Mouse (Mus musculus) neural tube, embryonic 15.5 days (tissue): ENCODE data around the gene Hmgcl. TPM values are rescaled to one million over a fixed set of nuclear protein-coding genes. Genes with fewer than 3 reads are reported as not detected.

ENCODE experiments used
- ATAC-seq: fragments of 200-750 bp; cut with Nextera tagmentation; 2 replicates; pipeline ENCODE4 v1.8.0; 2017; ENCODE audit warnings: mild to moderate bottlenecking, moderate TSS enrichment, moderate library complexity; ENCODE audit not compliant: low FRiP score
- H3K27ac ChIP-seq: fragments of 300-500 bp; sonication (generic); replicated peaks from 2 replicates; pipeline ENCODE4 v1.5.1; 2015; ENCODE audit warnings: mild to moderate bottlenecking, inconsistent platforms
- H3K27me3 ChIP-seq: fragments of 300-500 bp; sonication (generic); replicated peaks from 2 replicates; pipeline ENCODE4 v1.6.1; 2015; ENCODE audit warnings: inconsistent platforms
- H3K36me3 ChIP-seq: fragments of 300-500 bp; sonication (generic); 2 replicates; pipeline ENCODE4 v1.6.1; 2015; ENCODE audit warnings: inconsistent platforms
- H3K4me1 ChIP-seq: fragments of 300-500 bp; sonication (generic); 2 replicates; pipeline ENCODE4 v1.6.1; 2015; ENCODE audit warnings: inconsistent platforms
- H3K4me2 ChIP-seq: fragments of 300-500 bp; sonication (generic); 2 replicates; pipeline ENCODE4 v1.6.1; 2015; ENCODE audit warnings: inconsistent platforms, mild to moderate bottlenecking, moderate library complexity
- H3K4me3 ChIP-seq: fragments of 300-500 bp; sonication (generic); replicated peaks from 2 replicates; pipeline ENCODE4 v1.5.1; 2015; ENCODE audit warnings: mild to moderate bottlenecking, inconsistent platforms
- H3K9ac ChIP-seq: fragments of 300-500 bp; sonication (generic); replicated peaks from 2 replicates; pipeline ENCODE4 v1.6.1; 2015; ENCODE audit warnings: mild to moderate bottlenecking, inconsistent platforms
- H3K9me3 ChIP-seq: fragments of 300-500 bp; sonication (generic); replicated peaks from 2 replicates; pipeline ENCODE4 v1.6.1; 2016; ENCODE audit warnings: inconsistent platforms
- WGBS: fragments of 180-500 bp; shearing (Covaris S2); methylation state at CpG from one replicate; pipeline ENCODE4 v1.1.7; 2015; ENCODE audit warnings: mixed read lengths; 5-methylcytosine and 5-hydroxymethylcytosine counted together
- polyA plus RNA-seq: library from polyadenylated mRNA; unstranded; fragments of >200 nt; fragmentation: Nextera tagmentation; extraction: Ambion mirVana; gene quantifications from 2 replicates; pipeline ENCODE4 v1.2.1, GENCODE M21; 2015

The Hmgcl gene
- polyA plus RNA-seq, 1 experiment from 2014 or later: 68.9 TPM

DNA sequence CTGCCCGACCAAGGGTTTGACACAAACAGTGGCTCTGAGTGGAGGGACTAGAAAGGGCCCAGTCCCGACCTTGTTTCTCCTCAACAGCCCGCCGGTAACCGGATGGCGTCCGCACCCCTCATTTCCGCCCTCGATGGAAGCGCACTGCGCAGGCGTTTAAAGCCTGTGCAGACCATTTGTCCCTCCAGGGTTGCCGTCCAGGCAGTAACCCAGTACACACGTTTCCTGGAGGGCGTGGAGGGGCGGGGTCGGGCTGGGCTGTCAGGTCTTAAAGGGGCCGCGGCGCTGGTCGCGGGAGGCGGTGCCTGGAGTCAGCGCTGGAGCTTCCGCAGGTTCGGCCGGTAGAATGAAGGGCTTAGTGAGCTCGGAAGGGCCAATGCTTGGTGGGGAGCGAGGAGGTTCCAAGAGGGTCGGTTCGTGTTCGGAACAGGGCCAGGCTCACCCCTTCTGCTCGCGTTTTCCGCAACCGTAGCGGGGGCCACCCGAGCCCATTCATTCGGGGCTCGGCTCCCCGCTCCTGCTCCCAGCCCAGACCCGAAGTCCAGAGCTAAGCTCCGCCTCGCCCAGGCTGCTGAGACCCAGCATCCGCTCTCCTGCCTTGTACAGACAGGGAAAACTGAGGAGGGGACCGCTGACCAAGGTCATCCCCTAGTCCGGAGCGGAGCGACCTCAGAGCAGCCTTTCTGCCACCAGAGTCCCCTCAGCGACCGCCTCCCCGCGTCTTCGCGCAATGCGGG lies 17.4 kb downstream of the Hmgcl start, which contains the start of gene Gale:
TSS of gene Gale (plus strand) at position 271 of the 737 bp plus-strand sequence.
- WGBS: under 1% methylated on average over 56 of the region's 56 CpGs
- Histone ChIP-seq H3K4me3 (peak within 1 kb of the TSS; percentile 80), H3K27ac (peak within 1 kb of the TSS; percentile 93), H3K4me2 (peak within 1 kb of the TSS; percentile 91), H3K36me3 (peaks cover 65% of the 10 kb centered on the region), H3K4me1 (peaks cover 22% of the 10 kb centered on the region), H3K9me3 (no peaks in the 10 kb centered on the region), H3K27me3 (no peaks in the 10 kb centered on the region), H3K9ac (peak within 1 kb of the TSS; percentile 87)
- peak; percentile 93 for ATAC-seq

GRCm38 (mm10) chr4:135964426-135964825 lies 18.2 kb downstream of the Hmgcl start:
- Histone ChIP-seq H3K9me3 (no peaks in the 10 kb centered on the region), H3K4me3 (peak overlapping the region; percentile 80), H3K27ac (peak overlapping the region; percentile 87), H3K4me1 (peaks cover 22% of the 10 kb centered on the region), H3K36me3 (peaks cover 65% of the 10 kb centered on the region), H3K9ac (peak overlapping the region; percentile 87), H3K4me2 (peak overlapping the region; percentile 91), H3K27me3 (no peaks in the 10 kb centered on the region)
- 6% methylated on average over 12 of the region's 12 CpGs for WGBS
- no peak for ATAC-seq

DNA sequence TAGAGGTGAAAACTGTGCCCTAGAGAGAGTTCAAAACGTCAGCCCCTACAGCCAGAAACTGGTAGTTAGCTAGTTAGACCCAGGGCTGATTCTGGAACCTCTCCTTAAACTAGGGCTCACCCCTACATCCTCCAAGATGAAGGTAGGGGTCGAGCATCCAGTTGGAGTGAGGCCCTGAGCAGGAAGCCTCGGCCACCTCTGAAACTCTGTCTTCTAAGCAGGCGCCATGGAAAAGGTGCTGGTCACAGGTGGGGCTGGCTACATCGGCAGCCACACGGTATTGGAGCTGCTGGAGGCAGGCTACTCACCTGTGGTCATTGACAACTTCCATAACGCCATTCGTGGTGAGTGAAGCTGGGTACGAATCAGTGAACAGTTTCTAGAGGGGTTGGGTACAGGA lies 18.9 kb downstream of the Hmgcl start:
- H3K9ac ChIP-seq: 0 out of 2 replicates have a peak overlapping the region, but pooled peaks have one; percentile 87
- H3K27me3 ChIP-seq: no peaks in the 10 kb centered on the region
- peaks cover 24% of the 10 kb centered on the region for H3K4me1 ChIP-seq
- peaks cover 65% of the 10 kb centered on the region for H3K36me3 ChIP-seq
- no peak for ATAC-seq
- H3K9me3 ChIP-seq: no peaks in the 10 kb centered on the region
- no peak overlapping the region for H3K4me3 ChIP-seq
- peak overlapping the region; percentile 91 for H3K4me2 ChIP-seq
- no peak overlapping the region for H3K27ac ChIP-seq
- 86% methylated on average over 9 of the region's 9 CpGs for WGBS

DNA sequence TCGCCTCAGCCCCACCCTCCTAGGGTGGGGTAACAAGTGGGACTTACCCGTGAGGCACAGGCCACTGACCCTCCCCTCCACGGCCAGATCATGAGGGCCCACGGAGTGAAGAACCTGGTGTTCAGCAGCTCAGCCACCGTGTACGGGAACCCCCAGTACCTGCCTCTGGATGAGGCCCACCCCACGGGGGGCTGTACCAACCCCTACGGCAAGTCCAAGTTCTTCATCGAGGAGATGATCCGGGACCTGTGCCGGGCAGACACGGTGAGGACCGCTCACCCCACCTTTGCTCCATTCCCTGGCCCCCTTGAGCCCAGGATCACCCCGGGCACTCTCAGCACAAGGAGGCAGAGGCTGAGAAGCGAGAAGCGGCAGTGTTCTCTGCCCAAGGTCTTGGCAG lies 20.0 kb downstream of the Hmgcl start:
- no peak overlapping the region for H3K4me2 ChIP-seq
- peaks cover 60% of the 10 kb centered on the region for H3K36me3 ChIP-seq
- H3K27ac ChIP-seq: no peak overlapping the region
- ATAC-seq: no peak
- H3K4me1 ChIP-seq: peaks cover 36% of the 10 kb centered on the region
- H3K27me3 ChIP-seq: no peaks in the 10 kb centered on the region
- no peak overlapping the region for H3K4me3 ChIP-seq
- no peaks in the 10 kb centered on the region for H3K9me3 ChIP-seq
- 95% methylated on average over 16 of the region's 16 CpGs for WGBS
- no peak overlapping the region for H3K9ac ChIP-seq

DNA sequence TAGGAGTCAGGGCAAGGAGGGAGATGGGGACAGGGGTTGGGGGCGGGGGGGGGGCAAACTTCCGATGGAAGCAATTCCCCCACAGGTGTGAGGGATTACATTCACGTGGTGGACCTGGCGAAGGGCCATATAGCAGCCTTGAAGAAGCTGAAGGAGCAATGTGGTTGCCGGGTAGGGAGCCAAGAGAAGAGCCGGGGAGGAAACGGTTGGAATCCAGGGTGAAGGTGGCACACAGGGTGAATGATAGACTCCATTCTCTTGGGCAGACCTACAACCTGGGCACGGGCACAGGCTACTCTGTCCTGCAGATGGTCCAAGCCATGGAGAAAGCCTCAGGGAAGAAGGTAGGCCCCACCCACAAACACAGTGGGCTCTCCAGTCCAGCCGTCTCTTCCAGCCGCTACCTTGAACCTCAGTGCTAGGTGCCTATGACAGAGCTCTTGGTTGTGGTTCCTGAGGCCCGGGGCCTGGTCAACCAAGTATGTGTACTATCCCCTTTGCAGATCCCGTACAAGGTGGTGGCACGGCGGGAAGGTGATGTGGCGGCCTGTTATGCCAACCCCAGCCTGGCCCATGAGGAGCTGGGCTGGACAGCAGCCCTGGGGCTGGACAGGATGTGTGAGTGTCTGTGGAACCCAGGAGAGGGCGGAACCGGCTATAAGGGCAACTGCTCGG lies 21.0 kb downstream of the Hmgcl start:
- no peak overlapping the region for H3K4me2 ChIP-seq
- no peaks in the 10 kb centered on the region for H3K9me3 ChIP-seq
- H3K27ac ChIP-seq: no peak overlapping the region
- WGBS: 92% methylated on average over 18 of the region's 18 CpGs
- no peak for ATAC-seq
- H3K9ac ChIP-seq: no peak overlapping the region
- peaks cover 51% of the 10 kb centered on the region for H3K36me3 ChIP-seq
- no peaks in the 10 kb centered on the region for H3K27me3 ChIP-seq
- no peak overlapping the region for H3K4me3 ChIP-seq
- H3K4me1 ChIP-seq: peaks cover 42% of the 10 kb centered on the region

DNA sequence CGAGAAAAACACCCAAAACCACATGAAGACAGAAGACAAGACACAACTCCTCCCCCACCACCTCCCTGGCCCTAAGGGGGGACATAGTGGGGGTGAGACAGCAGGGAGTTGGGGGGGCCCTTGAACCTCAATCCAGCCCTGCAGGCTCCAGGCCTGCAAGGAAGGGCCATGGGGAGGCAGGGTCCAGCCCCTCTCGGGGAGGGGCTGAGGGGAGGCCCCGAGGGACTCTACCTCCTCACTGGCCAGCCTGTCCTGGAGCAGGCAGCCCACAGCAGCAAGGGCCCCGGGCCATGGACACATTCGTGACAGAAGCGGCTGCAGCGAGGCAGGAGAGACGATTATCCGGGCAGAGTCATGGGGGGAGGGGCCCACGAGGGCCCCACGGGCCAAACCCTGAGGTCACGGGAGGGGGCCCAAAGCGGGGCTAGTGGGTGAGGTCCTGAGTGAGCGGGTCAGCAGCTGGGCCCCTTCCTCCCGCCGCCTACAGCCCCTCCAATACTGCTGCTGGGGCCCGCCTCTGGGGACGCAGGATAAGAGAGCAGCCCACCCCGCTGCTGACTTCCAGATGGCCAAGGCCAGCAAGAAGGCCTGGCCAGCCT lies 22.1 kb downstream of the Hmgcl start:
- no peaks in the 10 kb centered on the region for H3K27me3 ChIP-seq
- H3K27ac ChIP-seq: no peak overlapping the region
- H3K9me3 ChIP-seq: no peaks in the 10 kb centered on the region
- H3K9ac ChIP-seq: no peak overlapping the region
- peaks cover 50% of the 10 kb centered on the region for H3K36me3 ChIP-seq
- peaks cover 41% of the 10 kb centered on the region for H3K4me1 ChIP-seq
- no peak for ATAC-seq
- no peak overlapping the region for H3K4me2 ChIP-seq
- H3K4me3 ChIP-seq: no peak overlapping the region
- WGBS: 80% methylated on average over 19 of the region's 19 CpGs

GRCm38 (mm10) chr4:135969070-135969750 lies 23.0 kb downstream of the Hmgcl start:
- Histone ChIP-seq H3K4me1 (peaks cover 37% of the 10 kb centered on the region), H3K4me2 (no peak overlapping the region), H3K9ac (no peak overlapping the region), H3K4me3 (no peak overlapping the region), H3K9me3 (no peaks in the 10 kb centered on the region), H3K27me3 (no peaks in the 10 kb centered on the region), H3K27ac (no peak overlapping the region), H3K36me3 (peaks cover 53% of the 10 kb centered on the region)
- no peak for ATAC-seq
- 91% methylated on average over 12 of the region's 13 CpGs for WGBS

DNA sequence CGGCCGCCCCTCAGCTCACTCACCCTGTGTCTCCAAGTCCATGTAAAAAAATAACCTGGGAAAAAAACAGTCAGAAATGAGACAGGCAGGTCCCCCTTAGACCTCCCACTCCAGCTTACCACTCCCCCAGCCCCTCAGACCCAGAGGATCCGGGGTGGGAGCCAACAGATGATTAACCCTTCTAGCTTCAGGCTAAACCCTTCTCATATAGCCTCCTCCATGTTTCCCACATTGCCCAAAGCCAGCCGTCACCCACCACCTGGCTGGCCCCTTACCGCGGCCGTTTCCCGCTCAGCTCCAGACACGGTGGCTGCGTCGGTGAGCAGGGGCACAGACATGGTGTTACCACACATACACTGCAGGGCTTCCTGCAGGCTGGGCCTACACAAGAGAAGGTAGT lies 24.3 kb downstream of the Hmgcl start:
- Histone ChIP-seq H3K36me3 (peaks cover 64% of the 10 kb centered on the region), H3K9ac (no peak overlapping the region; the same call in 1 of the 2 replicates), H3K4me1 (peaks cover 25% of the 10 kb centered on the region), H3K9me3 (no peaks in the 10 kb centered on the region), H3K4me2 (peak overlapping the region; percentile 86; the same call in 1 of the 2 replicates), H3K4me3 (no peak overlapping the region), H3K27ac (no peak overlapping the region), H3K27me3 (no peaks in the 10 kb centered on the region)
- 93% methylated on average over 11 of the region's 11 CpGs for WGBS
- ATAC-seq: no peak

DNA sequence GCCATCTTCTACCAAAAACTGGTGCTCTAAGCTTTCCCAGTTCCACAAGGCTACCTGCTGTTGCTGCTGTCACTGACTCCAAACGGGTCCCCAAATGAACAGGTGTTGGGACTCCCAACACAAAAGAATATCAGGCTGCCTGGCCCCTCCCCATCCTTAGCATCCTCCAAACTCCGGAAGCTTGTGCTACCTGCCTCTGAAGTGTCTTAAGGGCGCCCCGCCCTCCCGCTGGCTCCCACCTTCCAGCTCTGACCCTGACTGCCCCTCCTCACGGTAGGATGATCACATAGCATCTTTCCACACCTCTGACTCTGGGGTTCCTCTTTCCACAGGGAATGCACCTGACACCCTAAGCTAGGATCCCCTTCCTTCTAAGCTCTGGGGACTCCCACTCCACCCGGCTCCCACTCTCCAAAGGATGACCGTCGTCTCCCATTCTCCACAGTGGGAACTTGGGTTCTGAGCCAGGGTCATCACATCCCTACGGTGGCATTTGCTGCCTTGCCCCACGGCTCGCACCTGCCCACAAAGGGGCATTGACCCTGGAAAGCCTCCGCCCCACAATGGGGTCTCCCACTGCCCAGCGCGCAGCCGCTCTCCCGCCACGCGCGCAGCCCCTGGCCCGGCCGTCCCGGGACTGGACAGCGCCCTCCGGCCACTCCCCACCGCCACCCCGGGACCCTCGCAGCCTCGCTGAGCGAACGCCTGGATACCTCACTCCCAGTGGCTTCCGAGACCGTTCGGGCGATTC lies 25.7 kb downstream of the Hmgcl start:
- Histone ChIP-seq H3K4me2 (peak overlapping the region; percentile 86), H3K4me3 (peak overlapping the region; percentile 97), H3K27ac (peak overlapping the region; percentile 77), H3K36me3 (peaks cover 62% of the 10 kb centered on the region), H3K4me1 (peaks cover 25% of the 10 kb centered on the region), H3K9me3 (no peaks in the 10 kb centered on the region), H3K9ac (peak overlapping the region; percentile 91), H3K27me3 (no peaks in the 10 kb centered on the region)
- under 1% methylated on average over 26 of the region's 35 CpGs for WGBS
- ATAC-seq: peak; percentile 14

GRCm38 (mm10) chr4:135972556-135972906 lies 26.3 kb downstream of the Hmgcl start, which contains the start of gene Lypla2:
TSS of gene Lypla2 (minus strand) at chr4:135972626.
- Histone ChIP-seq H3K27ac (peak within 1 kb of the TSS; percentile 77), H3K4me1 (peaks cover 25% of the 10 kb centered on the region), H3K4me3 (peak within 1 kb of the TSS; percentile 97), H3K9me3 (no peaks in the 10 kb centered on the region), H3K9ac (peak within 1 kb of the TSS; percentile 91), H3K27me3 (no peaks in the 10 kb centered on the region), H3K36me3 (peaks cover 60% of the 10 kb centered on the region), H3K4me2 (peak within 1 kb of the TSS; percentile 86)
- WGBS: 2% methylated on average over 19 of the region's 19 CpGs
- peak; percentile 88 for ATAC-seq
